Mouse (Mus musculus) forebrain, embryonic 15.5 days (tissue): ENCODE measurements around the gene Prmt2. TPM values are rescaled to one million over a fixed set of nuclear protein-coding genes. Genes with fewer than 3 reads are reported as not detected.

ENCODE experiments used
- microRNA counts: library from miRNA; unstranded; fragments of <30 nt; microRNA quantifications from one replicate; lab custom pipeline; 2016
- microRNA-seq: library from miRNA; unstranded; fragments of <30 nt; microRNA quantifications from one replicate; pipeline ENCODE4, GENCODE M21; 2016
- polyA plus RNA-seq: library from polyadenylated mRNA; unstranded; fragments of >200 nt; fragmentation: Nextera tagmentation; extraction: Ambion mirVana; gene quantifications from 2 replicates; pipeline ENCODE4 v1.2.1, GENCODE M21; 2015

Gene Prmt2
- polyA plus RNA-seq, 1 experiment from 2014 or later = 269 TPM

MicroRNAs encoded within 50 kb of the gene (microRNA counts, 519-probe panel; counts per million panel counts)
- microRNA mmu-miR-678 (lab: Ali Mortazavi, UCI) = 1,822 counts per million, percentile 16 among the panel's probes with 10 or more counts

Small RNA genes lying within 50 kb of the gene (microRNA-seq; reads per million reads assigned to microRNA genes)
- gene Mir678 = not detected

Other genes with a start within 250 kb of the Prmt2 start
- gene Zfp280b, start 205.2 kb downstream of the Prmt2 start, polyA plus RNA-seq = 13.5 and 13.8 TPM in 2 replicates
- not detected in 2 replicates for gene Slc5a4b, start 126.9 kb downstream of the Prmt2 start, polyA plus RNA-seq
- gene Slc5a4a, start 90.4 kb downstream of the Prmt2 start, polyA plus RNA-seq = not detected in 2 replicates
- 0.93 and 1.0 TPM in 2 replicates for gene S100b, start 16.0 kb upstream of the Prmt2 start, polyA plus RNA-seq
- gene Dip2a, start 107.4 kb upstream of the Prmt2 start, polyA plus RNA-seq = 13.4 and 16.4 TPM in 2 replicates
- 1.6 TPM in 1 of 2 replicates, not detected in the other for gene AC141477.1, start 202.6 kb upstream of the Prmt2 start, polyA plus RNA-seq
- 10.6 and 12.7 TPM in 2 replicates for gene Pcnt, start 204.9 kb upstream of the Prmt2 start, polyA plus RNA-seq
- gene 2610028H24Rik, start 211.2 kb upstream of the Prmt2 start, polyA plus RNA-seq = not detected in 2 replicates
- 67.5 and 72.5 TPM in 2 replicates for gene Mcm3ap, start 231.1 kb upstream of the Prmt2 start, polyA plus RNA-seq
- 6.7 and 7.1 TPM in 2 replicates for gene Ybey, start 231.2 kb upstream of the Prmt2 start, polyA plus RNA-seq